Mouse (Mus musculus) c-Kit-positive CD71-negative TER-119-negative erythroid progenitor cells, embryonic 14.5 days (primary cell): Measurements from ENCODE around the gene Klf15.

ENCODE experiments used
- DNase-seq: peaks from one replicate; pipeline ENCODE4 v3.0.0-alpha.2; 2013; ENCODE audit warnings: low read depth

The Klf15 gene

DNA sequence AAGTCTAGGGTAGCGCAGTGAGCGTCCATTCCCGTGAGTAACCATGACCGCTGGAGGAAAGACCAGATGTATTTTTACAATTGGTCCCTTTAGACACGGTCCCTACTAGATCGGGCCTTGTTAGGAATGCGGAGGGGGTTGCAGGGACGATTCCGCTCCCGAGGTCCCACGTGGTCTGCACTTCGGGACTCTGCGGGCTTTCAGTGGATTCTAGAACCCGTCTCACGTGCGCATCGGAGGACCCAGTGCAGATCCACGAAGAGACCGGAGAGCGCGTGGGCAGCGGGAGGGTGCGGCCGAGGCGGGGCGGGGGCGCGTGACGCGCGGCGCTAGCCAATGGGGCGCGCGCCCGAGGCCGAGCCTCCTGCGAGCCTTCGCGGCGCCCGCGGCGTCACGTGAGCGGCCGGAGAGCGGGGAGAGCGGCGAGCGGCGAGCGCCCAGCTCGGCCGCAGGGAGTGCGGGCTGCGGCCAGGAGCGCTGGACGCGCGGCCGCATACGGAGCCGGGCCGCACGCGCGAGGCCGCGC lies at the start of gene Klf15:
TSS of gene Klf15 (plus strand) at position 396 of the 526 bp plus-strand sequence.
- DNase-seq, result no peak

DNA sequence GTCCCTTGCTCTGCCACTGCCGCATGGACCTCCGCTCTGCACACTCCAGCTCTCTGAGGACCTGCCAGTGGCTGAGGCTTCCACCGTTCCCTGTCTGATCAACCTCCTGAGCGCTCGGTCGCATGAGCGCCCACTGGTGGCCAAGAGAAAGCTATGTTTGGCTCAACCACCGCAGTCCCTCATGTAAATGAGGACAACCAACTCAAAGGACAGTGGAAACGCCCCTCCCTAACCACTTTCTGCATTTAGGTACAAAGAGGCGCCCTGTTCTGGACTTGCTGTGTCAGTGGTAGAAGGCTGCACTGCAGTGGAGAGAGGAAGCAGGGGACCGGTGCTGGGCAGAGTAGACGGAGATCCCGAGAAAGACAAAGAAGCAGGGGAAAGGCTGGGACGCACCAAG lies 39.8 kb upstream of the Klf15 start:
- peak; percentile 76 for DNase-seq

DNA sequence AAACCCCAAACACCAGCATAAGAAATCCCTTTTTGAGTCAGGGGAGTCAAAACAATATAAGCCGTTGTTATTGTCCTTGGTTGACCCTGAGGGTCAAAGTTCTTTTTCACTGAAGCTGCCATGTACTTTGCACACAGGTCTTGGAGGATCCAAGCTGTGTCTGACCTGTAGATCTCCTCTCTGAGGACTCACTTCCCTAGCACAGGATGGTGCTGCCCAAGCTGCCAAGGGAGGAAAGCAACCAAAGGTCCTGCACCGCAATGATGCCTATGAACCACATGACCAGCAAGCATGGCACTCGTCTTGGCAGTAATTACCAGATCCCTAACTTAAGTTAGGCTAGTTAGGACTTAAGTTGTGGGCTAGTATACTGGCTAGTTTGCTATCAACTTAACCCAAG lies 37.0 kb upstream of the Klf15 start:
- DNase-seq, result no peak

DNA sequence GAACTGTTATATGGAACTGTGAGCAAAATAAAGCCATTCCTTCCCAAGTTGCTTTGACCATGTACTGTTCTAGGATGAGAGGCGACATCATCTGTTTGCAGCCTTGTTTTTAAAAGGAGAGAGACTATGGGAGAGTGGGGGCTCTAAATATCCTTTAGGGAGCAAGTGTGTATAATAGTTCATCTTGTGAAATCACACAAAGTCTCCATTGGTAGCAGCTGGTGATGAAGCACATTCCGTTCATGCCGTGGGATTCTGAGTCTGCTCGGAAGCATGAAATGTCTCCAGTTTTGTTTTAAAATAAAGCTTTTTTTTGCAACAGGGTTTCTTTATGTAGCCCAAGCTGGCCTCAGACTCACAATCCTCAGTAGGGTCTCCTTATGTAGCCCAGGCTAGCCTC lies 36.4 kb upstream of the Klf15 start:
- DNase-seq, result no peak

DNA sequence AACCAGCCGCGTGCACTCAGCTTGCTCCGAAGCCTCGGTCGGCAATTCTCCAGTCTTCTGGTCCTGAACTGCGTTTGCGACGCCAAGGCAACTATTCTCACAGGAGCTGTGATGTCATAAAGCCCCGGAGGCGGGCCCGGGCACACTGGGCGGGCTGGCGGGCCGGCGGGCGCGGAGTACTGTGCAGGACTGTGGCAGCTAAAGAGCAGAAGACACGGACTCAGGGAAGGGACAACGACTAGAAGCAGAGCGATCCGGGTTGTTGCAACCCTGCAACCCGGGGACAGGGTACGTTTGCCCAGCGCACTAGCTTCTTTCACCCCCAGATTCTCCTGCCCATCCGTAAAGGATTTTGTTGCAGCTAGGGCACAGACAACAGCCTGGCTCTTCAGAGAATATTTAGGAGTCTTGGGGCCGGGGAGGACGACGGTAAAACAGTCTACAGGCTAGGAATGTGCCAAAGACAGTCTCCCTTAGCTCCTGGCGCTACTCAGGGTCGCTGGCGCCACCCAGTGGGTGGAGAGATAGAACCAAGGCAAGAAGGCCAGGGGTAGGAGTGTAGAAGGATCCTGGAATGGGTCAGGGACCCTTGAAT lies 33.9 kb upstream of the Klf15 start, which contains the start of gene Cfap100:
TSS of gene Cfap100 (minus strand) at position 418 of the 595 bp plus-strand sequence.
- peak; percentile 46 for DNase-seq

DNA sequence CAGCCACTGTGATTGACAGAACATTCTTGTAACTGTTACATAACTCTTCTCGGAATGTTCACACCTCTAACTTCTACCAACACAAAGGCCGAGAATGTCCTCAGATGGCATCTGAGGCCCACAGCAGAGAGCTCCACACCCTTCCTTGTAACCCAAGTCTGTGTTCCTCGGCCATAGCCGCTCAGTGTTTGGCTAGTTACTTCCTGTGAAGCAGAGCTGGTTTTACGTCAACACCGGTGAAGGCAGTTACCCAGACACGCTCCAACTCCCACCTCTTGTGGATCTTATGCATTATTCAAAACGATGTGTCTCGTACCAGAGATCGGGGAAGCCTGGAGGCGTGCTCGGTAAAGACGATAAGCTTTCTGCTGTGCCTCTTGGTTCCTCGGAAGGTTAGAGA lies 32.5 kb upstream of the Klf15 start:
- DNase-seq, result no peak

DNA sequence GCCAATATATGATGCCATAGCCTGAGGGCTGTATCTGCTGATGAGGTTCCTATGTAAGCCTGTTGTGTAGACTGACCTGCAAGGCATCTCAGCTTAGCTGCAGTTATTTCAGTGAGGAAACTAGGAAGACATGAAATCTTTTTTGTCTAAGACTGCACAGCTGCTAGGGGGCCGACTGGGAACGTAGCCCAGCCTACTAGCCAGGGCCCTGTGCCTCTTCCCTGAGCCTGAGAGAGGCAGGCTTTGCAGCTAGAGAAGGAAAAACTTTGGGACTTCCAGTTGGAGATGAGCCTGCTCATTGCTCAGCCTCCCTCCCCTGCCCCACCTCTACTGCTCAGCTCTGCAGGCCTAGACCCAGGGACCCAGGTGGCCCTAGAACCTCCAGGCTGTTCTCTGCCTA lies 30.9 kb upstream of the Klf15 start:
- DNase-seq, result no peak

DNA sequence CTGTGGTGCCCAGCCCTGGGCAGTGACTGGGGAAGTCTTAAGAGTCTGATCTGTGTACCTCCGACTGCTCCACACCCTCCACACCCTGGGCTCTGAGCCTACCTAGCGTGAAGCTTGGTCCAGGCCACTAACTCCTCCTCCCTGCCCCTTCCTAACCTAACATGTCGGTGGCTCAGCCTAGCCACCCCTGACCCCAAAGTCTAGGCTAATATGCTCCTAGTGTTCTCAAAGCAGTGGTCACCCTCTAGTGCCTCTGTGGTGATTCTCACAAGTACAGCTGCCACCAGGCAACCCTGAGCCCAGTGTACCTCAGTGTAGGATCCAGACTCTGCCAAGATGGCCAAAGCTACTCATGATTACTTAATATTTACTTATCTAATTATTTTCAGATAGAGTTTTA lies 27.7 kb upstream of the Klf15 start:
- no peak for DNase-seq

DNA sequence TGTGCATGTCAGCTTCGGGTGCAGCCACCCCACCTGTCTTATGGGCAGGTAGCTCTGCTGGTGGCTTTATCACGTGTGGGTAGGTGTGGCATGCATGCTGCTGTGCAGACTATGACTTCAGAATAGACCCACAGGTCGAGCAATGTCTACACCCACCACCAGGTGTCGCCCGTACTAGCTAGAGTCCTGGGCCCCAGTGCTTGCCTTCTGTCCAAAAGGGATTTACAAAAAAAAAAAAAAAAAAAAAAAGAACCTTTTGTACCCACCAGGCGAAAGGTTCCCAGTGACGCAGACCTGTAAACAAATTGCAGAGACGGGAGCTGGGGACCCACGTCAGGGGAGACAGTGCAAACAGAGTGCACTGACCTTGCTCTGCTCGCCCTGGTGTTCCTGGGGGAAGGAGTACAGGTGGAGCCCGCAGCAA lies 27.2 kb upstream of the Klf15 start:
- DNase-seq, result peak; percentile 25

DNA sequence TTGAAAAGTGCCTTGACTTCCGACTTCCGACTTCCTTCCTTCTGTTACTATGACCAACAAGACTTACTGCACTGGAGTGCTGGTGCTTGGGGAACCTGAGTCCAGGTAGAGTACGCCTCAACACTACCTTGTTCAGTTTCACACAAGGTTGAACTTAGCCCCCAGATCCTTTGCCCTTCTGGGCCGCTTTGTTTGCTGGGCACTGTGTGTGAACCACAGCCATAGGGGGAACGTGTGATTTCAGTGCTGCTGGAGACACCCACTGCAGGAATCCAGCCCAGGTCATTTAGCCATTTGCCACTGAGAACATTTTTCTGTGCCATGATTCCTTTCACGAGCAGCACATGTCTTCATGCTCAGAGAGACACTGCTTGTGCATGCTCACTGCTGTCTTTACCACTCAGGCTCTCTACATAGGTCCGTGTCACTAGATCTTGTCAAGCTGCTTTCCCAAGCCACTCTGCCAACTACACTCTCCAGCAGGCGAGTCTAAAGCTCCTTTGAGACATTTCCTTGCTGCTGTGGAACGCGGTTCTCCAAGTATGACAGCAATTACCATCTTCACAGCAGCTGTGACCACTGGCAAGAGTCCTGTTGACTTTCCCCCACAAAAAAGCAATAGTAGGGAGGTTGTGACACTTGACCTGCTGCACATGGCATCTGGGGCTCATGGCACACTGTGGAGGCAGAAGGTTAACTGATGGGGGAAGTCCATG lies 26.0 kb upstream of the Klf15 start:
- DNase-seq, result no peak

DNA sequence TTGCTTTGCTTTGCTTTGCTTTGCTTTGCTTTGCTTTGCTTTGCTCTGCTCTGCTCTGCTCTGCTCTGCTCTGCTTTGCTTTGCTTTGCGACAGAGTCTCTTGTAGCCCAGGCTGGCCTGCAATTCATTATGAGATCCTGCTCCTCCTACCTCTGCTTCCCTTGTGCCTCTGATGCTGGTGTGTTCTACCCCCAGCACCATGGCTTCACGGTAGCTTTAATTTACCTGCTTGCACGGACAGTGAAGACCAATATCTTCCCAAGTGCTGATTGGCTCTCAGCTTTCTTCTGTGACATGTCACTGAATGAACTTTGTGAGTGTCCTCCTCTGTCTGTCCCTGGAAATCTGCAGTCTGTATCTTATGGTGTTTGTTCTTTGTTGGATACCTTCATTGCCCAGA lies 25.3 kb upstream of the Klf15 start:
- no peak for DNase-seq

DNA sequence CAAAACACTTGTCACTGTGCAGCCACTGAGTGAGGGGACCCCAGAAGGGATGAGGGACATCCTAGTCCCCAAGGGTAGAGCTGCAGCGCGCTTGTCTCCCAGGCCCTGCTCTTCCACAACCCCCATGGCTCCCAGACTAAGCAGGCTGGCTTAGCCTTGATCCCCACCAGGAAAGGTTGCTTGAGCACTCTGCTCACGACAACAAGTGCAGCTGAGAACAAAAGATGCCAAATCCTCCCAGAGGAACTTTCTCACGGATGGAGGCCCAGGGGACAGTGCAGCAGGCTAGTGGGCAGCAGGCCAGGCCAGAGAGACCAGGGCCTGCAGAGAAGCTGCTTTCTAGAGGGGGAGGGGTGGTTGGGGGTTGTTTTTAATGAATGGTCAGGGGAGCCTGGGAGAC lies 15.5 kb upstream of the Klf15 start:
- no peak for DNase-seq

DNA sequence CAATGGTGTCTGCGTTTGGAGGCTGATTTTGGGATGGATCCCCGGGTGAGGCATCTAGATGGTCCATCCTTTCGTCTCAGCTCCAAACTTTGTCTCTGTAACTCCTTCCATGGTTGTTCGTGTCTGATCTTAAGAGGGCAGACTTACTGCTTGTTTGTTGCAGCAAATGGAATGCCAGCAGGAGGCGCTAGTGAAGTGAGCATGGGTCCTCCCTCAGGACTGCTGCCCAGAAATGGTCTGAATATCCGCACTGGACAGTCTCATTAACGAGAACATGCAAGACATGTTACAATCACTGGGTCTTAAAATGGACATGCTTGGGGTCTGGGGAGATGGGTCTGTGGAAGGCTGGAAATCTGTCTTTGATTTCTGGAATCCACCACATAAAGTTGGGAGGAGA lies 12.2 kb upstream of the Klf15 start:
- no peak for DNase-seq

DNA sequence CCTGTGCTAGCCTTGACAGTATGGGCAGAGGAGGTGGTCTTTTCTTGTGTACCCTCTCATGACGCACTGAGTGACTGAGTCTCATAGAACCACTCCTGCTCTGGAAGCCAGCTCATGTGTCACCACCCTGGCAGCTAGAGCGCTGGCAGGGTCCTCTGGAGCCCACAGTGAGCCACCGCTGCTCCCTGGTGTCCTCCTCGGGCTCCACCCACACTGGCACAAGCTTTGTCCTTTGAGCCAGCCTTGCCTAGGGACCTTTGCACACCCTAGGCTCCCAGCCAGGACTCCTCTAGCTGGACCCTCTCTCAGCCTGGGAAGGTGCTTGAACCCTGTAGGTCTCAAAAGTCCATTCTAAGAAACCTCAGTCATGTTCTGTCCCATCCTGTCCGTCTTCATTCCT lies 11.7 kb upstream of the Klf15 start:
- DNase-seq, result no peak

DNA sequence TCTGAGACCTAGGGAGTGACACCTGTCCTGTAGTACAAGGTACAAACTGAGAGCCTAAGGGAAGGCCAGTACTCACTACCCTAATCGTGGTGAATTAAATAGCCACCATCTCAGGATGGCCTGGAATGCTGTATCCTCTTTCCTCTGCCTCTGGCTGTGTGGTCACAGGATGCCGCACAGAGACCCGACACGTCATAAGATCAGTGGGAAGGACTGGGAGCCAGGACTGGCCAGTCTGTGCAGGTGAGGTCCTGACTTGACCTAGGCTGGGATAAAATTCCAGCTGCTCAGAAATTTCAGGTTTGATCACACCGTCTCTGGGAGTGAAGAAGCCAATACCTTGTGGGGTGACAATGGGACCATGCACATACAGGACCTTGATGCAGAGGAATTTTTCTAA lies 10.9 kb upstream of the Klf15 start:
- no peak for DNase-seq

DNA sequence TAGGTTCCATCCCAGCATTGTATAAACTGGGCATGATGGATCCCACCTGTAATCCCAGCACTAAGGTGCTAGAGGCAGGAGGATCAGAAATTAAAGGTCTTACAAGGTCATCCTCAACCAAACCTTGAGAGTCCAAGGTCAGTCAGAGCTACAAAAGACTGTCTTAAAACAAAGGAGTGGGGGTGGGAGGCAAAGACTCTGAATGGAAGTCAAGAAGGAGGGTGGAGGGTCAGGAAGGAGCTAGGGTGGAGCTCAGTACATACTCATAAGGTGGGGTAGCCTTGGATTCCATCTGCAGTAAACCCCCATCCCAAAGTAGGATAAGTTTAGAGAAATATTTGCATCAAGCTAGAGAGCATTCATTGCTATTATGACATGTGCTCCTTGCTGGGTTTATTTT lies 9.8 kb upstream of the Klf15 start:
- no peak for DNase-seq

DNA sequence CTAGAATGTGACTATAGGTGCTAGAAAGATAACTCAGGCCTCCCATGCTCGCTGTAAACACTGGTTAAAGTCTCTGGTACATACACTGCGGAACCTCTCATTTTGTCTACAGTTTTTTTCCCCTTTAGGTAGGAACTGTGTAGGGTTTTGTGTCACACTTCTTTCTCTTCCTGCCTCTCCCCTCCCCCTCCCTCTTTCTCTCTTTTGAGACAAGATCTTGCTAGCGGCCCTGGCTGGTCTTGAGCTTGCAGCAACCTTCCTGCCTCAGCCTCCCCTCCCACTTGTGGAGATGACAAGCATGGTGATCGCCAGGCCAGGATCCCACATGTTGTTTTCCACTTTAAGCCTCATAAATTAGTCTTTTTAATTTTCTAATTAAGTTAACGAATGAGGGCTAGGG lies 8.6 kb upstream of the Klf15 start:
- DNase-seq, result no peak

DNA sequence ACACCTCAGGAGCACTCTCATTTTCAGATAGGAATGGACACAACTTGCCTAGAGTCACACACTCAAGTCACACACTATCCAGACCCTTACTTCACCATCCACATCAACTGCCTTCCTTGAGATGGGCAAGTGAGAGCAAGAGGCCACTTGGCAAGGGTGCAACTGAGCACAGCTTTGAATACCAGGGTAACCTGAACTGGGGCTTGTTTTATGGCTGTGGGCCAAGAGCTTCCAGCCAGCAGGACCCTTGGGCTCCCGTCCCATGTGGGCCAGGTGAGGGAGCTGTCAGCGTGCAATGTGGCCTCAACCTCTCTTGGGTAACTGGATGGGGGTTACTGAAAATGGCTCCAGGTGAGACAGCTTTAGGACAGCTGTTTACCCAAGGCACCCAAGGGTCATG lies 5.0 kb upstream of the Klf15 start:
- no peak for DNase-seq

DNA sequence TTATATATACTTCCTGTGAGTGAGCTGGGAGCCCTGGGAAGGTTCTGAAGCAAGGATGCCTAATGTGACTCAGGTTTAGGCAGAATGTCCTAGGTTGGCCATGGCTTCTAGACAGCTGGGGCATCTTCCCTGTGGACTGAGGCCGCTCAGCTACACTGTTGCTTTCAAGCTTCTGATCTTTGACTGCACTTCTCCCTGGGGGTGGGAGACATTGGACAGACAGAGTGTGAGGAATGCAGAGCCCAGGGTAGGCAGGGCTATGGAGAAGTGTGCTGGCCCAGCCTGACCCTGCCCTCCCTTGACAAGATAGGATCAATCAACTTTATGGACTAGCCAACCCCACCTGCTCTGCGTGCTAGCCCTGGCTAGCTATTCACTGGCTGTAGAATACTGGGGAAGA lies 1.2 kb upstream of the Klf15 start:
- no peak for DNase-seq

DNA sequence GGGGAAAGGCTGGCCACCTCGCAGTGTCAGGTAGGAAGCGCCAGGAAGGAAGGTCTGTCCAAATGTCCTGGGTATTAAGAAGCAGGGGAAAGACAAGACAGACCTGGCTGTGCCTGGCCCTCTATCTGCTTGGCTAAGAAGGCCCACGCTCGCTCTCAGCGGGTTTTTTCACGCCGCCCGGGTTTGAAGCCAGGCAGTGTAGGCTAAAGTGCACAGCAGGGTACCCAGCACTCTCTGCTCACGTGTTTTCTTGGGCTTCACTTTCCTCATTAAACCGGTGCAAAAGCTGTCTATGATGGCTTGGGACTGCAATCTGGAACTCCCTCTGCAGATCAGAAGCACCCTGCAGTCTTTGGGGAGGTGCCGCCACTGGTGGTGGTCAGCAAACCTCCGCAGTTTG lies 605 bp upstream of the Klf15 start:
- no peak for DNase-seq

DNA sequence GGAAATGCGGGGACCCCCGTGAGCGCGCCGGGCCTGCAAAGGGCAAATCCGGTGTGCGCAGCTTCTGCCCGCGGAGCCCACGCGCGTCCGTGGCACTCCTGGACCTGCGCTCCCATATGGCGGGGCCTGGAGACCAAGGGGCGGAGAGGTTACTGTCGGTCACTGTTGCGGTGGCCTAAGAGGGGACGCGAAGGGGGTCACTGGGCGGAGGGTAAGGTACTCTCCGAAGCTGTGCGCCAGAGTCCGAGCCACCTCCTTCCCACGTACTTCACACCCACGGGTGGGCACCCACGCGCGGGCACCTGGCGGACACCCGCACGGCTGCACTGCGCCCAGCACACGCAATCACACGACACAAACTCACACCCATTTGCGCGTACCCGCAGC lies 458 bp downstream of the Klf15 start:
- no peak for DNase-seq

DNA sequence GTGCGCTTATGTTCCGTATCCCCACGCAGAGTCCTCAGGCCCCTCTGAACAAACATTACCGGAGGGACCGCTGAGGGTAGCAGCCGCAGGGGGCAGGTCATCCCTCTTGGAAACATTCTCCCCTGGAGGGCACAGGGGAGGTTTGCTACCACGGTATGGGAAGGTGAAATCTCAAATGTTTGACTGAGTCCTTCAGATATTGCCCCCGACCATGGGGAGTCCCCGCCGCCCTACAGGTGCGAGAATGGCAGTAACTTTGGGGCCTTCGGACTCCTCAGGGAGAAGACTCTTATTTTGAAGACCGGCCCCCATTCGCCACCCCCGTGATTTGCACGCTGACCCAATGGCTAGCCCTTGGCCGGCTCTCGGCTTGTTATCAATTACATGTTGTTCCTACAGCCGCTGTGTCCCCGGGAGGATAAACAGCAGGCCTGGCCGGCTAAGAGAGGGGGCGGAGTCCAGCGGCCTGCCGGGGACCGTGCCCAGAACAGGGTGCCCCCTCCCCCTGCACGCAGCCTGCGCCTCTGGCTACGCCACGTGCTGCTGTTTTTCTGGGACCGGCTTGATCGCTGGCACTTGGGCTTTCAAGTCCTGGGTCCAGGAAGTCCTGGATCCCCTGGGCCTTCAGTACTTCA lies 969 bp downstream of the Klf15 start:
- no peak for DNase-seq

DNA sequence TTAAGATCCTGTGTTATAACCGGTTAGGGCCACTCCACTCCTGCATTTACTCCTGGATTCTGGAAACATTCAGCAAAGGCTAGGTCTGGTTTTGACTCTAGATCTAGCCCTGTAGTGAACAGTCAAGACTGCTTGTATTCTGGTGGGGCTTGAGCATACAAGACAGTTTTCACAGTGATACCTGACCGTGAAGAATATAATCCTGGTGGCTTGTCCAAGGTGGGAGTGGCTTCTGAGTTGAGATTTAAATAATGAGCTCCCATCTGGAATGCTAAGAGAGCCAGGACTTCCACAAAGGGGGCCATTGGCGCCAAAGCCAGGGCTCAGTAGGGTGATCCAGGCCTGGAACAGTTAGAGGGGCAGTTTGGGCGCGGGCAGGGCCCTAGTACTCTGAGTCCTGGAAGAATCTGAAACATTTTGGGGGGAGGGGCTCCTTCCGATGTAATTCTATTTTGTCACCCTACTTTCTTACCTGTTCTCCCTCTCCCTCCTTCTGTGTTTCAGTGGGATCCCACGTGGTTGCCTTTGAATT lies 1.6 kb downstream of the Klf15 start:
- no peak for DNase-seq
